Mouse (Mus musculus): ENCODE data around the gene Akr1c18. TPM values are rescaled to one million over a fixed set of nuclear protein-coding genes. Genes with fewer than 3 reads are reported as not detected.
"Not testable (repeated sequence)": the region's sequence is repeated elsewhere in the genome, so short reads cannot be mapped to it uniquely, and the experiment has no call there.

The Akr1c18 gene
- total RNA-seq (2021), result not detected

- DNase-seq, result no peak
Observed at GRCm38 (mm10) chr13:4150518-4150917, at the start of gene Akr1c18. Gene Akr1c18 (minus strand): TSS chr13:4150654.

GRCm38 (mm10) chr13:4192511-4192910 lies 42.1 kb upstream of the Akr1c18 start:
- DNase-seq, result no peak

- no peak for DNase-seq
Observed at GRCm38 (mm10) chr13:4190904-4191303, 40.5 kb upstream of the Akr1c18 start, which contains the start of gene Akr1c13. Gene Akr1c13 (plus strand): TSS chr13:4191150.

- DNase-seq, result peak; percentile 14
Observed at GRCm38 (mm10) chr13:4188174-4188573, 37.7 kb upstream of the Akr1c18 start.

GRCm38 (mm10) chr13:4186641-4187411 lies 36.4 kb upstream of the Akr1c18 start:
- DNase-seq, result peak; percentile 5

- DNase-seq, result peak; percentile 4
Observed at GRCm38 (mm10) chr13:4183116-4183515, 32.7 kb upstream of the Akr1c18 start.

GRCm38 (mm10) chr13:4181321-4181720 lies 30.9 kb upstream of the Akr1c18 start:
- DNase-seq, result not testable (repeated sequence)

GRCm38 (mm10) chr13:4172978-4173377 lies 22.5 kb upstream of the Akr1c18 start:
- no peak for DNase-seq

GRCm38 (mm10) chr13:4168006-4168405 lies 17.6 kb upstream of the Akr1c18 start:
- DNase-seq, result no peak

GRCm38 (mm10) chr13:4155286-4155685 lies 4.8 kb upstream of the Akr1c18 start:
- no peak for DNase-seq

- DNase-seq, result no peak
Observed at GRCm38 (mm10) chr13:4153593-4153992, 3.1 kb upstream of the Akr1c18 start.

- no peak for DNase-seq
Observed at GRCm38 (mm10) chr13:4152908-4153307, 2.5 kb upstream of the Akr1c18 start.

GRCm38 (mm10) chr13:4144261-4144660 lies 6.2 kb downstream of the Akr1c18 start:
- no peak for DNase-seq

GRCm38 (mm10) chr13:4133070-4133469 lies 17.4 kb downstream of the Akr1c18 start:
- DNase-seq, result peak; percentile 40

- DNase-seq, result no peak
Observed at GRCm38 (mm10) chr13:4131721-4132120, 18.7 kb downstream of the Akr1c18 start.

GRCm38 (mm10) chr13:4131317-4131716 lies 19.1 kb downstream of the Akr1c18 start:
- no peak for DNase-seq

GRCm38 (mm10) chr13:4129100-4129499 lies 21.4 kb downstream of the Akr1c18 start:
- peak; percentile 20 for DNase-seq

- not testable (repeated sequence) for DNase-seq
Observed at GRCm38 (mm10) chr13:4125846-4126245, 24.6 kb downstream of the Akr1c18 start.

- not testable (repeated sequence) for DNase-seq
Observed at GRCm38 (mm10) chr13:4124471-4124870, 26.0 kb downstream of the Akr1c18 start.

- DNase-seq, result peak; percentile 21
Observed at GRCm38 (mm10) chr13:4123146-4123545, 27.3 kb downstream of the Akr1c18 start.

- DNase-seq, result no peak
Observed at GRCm38 (mm10) chr13:4119181-4119904, 31.1 kb downstream of the Akr1c18 start.

GRCm38 (mm10) chr13:4110281-4111188 lies 39.9 kb downstream of the Akr1c18 start:
- peak; percentile 64 for DNase-seq

GRCm38 (mm10) chr13:4102721-4103120 lies 47.7 kb downstream of the Akr1c18 start:
- no peak for DNase-seq

Data from heart, postnatal 4 days (tissue).